Mouse (Mus musculus) ES-Bruce4 (cell line): ENCODE data around the gene Dlx3. TPM values are rescaled to one million over a fixed set of nuclear protein-coding genes. Genes with fewer than 3 reads are reported as not detected.

ENCODE experiments used
- H3K27ac ChIP-seq: 2 replicates; pipeline ENCODE4 v1.5.1; 2012; ENCODE audit warnings: low read length, inconsistent platforms; ENCODE audit not compliant: insufficient read depth
- H3K27me3 ChIP-seq: 2 replicates; pipeline ENCODE4 v1.6.1; 2012; ENCODE audit warnings: mild to moderate bottlenecking, low read length, inconsistent platforms; ENCODE audit not compliant: control insufficient read depth, poor library complexity, insufficient read depth, severe bottlenecking
- H3K36me3 ChIP-seq: 2 replicates; pipeline ENCODE4 v1.6.1; 2012; ENCODE audit warnings: inconsistent platforms, mild to moderate bottlenecking, low read length, moderate library complexity; ENCODE audit not compliant: control insufficient read depth, poor library complexity, insufficient read depth, severe bottlenecking
- H3K4me1 ChIP-seq: one replicate; pipeline ENCODE4 v1.8.1; 2011; ENCODE audit warnings: low read length; ENCODE audit not compliant: control insufficient read depth, insufficient read depth
- H3K4me3 ChIP-seq: 2 replicates; pipeline ENCODE4 v1.5.1; 2011; ENCODE audit warnings: low read depth, mild to moderate bottlenecking, low read length
- H3K9ac ChIP-seq: 2 replicates; pipeline ENCODE4 v1.6.1; 2012; ENCODE audit warnings: low read depth, mild to moderate bottlenecking, inconsistent platforms; ENCODE audit not compliant: poor library complexity, severe bottlenecking
- H3K9me3 ChIP-seq: replicated peaks from 2 replicates; pipeline ENCODE4 v1.6.1; 2012; ENCODE audit warnings: mild to moderate bottlenecking, low read length, inconsistent platforms; ENCODE audit not compliant: control insufficient read depth, poor library complexity, insufficient read depth, severe bottlenecking
- CTCF ChIP-seq: IDR thresholded peaks from one replicate; pipeline ENCODE4 v1.8.1; 2011; ENCODE audit warnings: low read depth, low read length
- EP300 ChIP-seq: IDR thresholded peaks from 2 replicates; pipeline ENCODE4 v1.6.1; 2011; ENCODE audit warnings: low read depth, low read length; ENCODE audit not compliant: insufficient read depth
- POLR2A ChIP-seq: IDR thresholded peaks from one replicate; pipeline ENCODE4 v1.8.1; 2011; ENCODE audit warnings: low read length; ENCODE audit not compliant: insufficient read depth
- polyA plus RNA-seq: library from polyadenylated mRNA; stranded (reverse); fragments of >200 nt; gene quantifications from 2 replicates; pipeline ENCODE4 v1.2.4, GENCODE M21; 2011; ENCODE audit warnings: low read depth; ENCODE audit not compliant: missing spikeins, insufficient read depth, insufficient read length

The Dlx3 gene
- polyA plus RNA-seq, 1 experiment: 11.3 TPM

- H3K27ac ChIP-seq: no peak overlapping the region
- peaks cover 4% of the 10 kb centered on the region for H3K4me1 ChIP-seq
Measured at GRCm38 (mm10) chr11:95079256-95079875, 40.6 kb upstream of the Dlx3 start.

GRCm38 (mm10) chr11:95080783-95081182 lies 39.1 kb upstream of the Dlx3 start:
- TF ChIP-seq POLR2A: no peak
- no peak for TF ChIP-seq CTCF
- TF ChIP-seq EP300: no peak
- Histone ChIP-seq H3K27me3 (no peaks in the 10 kb centered on the region), H3K27ac (no peak overlapping the region), H3K4me3 (no peak overlapping the region), H3K36me3 (no peaks in the 10 kb centered on the region), H3K9me3 (no peaks in the 10 kb centered on the region), H3K4me1 (peaks cover 9% of the 10 kb centered on the region), H3K9ac (no peak overlapping the region)

More at GRCm38 (mm10) chr11:95079256-95079875, 40.6 kb upstream of the Dlx3 start:
- no peaks in the 10 kb centered on the region for H3K36me3 ChIP-seq
- no peaks in the 10 kb centered on the region for H3K27me3 ChIP-seq
- H3K9me3 ChIP-seq: no peaks in the 10 kb centered on the region
- H3K9ac ChIP-seq: no peak overlapping the region
- H3K4me3 ChIP-seq: no peak overlapping the region
- TF ChIP-seq CTCF: no peak
- no peak for TF ChIP-seq EP300
- no peak for TF ChIP-seq POLR2A

GRCm38 (mm10) chr11:95082896-95083295 lies 37.0 kb upstream of the Dlx3 start:
- Histone ChIP-seq H3K4me1 (peaks cover 19% of the 10 kb centered on the region), H3K4me3 (no peak overlapping the region), H3K9ac (no peak overlapping the region), H3K36me3 (no peaks in the 10 kb centered on the region), H3K27ac (no peak overlapping the region), H3K27me3 (no peaks in the 10 kb centered on the region), H3K9me3 (no peaks in the 10 kb centered on the region)
- no peak for TF ChIP-seq EP300
- no peak for TF ChIP-seq POLR2A
- TF ChIP-seq CTCF: no peak

- peaks cover 19% of the 10 kb centered on the region for H3K4me1 ChIP-seq
- no peaks in the 10 kb centered on the region for H3K36me3 ChIP-seq
- H3K27ac ChIP-seq: no peak overlapping the region
- no peaks in the 10 kb centered on the region for H3K9me3 ChIP-seq
- no peak overlapping the region for H3K4me3 ChIP-seq
- no peak overlapping the region for H3K9ac ChIP-seq
- no peaks in the 10 kb centered on the region for H3K27me3 ChIP-seq
- TF ChIP-seq CTCF (no peak), EP300 (no peak), POLR2A (no peak)
Measured at GRCm38 (mm10) chr11:95084175-95084574, 35.7 kb upstream of the Dlx3 start.

GRCm38 (mm10) chr11:95084811-95085382 lies 35.0 kb upstream of the Dlx3 start:
- Histone ChIP-seq H3K27ac (peak overlapping the region; percentile 13; the same call in 1 of the 2 replicates), H3K4me1 (peaks cover 19% of the 10 kb centered on the region), H3K9ac (no peak overlapping the region), H3K9me3 (no peaks in the 10 kb centered on the region), H3K4me3 (no peak overlapping the region), H3K27me3 (no peaks in the 10 kb centered on the region), H3K36me3 (no peaks in the 10 kb centered on the region)
- TF ChIP-seq EP300 (peak; percentile 96), POLR2A (no peak)

GRCm38 (mm10) chr11:95085710-95086109 lies 34.2 kb upstream of the Dlx3 start:
- TF ChIP-seq EP300: no peak
- TF ChIP-seq POLR2A: no peak
- no peak for TF ChIP-seq CTCF
- Histone ChIP-seq H3K27me3 (no peaks in the 10 kb centered on the region), H3K4me1 (peaks cover 19% of the 10 kb centered on the region), H3K9ac (no peak overlapping the region), H3K27ac (no peak overlapping the region), H3K4me3 (no peak overlapping the region), H3K36me3 (no peaks in the 10 kb centered on the region), H3K9me3 (no peaks in the 10 kb centered on the region)
